In the genomic region with DNA sequence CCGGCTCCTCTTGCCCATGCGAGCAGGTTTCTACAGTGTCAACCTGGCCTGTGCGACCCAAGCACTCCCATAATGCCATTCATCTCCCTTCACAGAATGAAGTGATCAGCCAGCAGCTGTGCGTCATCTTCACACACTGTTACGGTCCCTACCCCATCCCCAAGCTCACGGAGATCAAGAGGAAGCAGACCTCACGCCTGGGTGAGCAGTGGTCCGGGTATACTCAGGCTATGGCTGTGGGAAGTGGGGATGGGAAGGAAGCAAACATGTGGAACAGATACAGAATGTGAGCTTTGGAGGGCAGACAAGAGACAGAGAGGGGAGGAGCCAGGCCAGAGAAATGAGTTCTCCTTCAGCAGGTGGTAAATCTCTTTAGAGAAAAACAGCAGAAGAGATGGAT, we compare ENCODE assay signal across 14 mouse cellular contexts.
"Had no signal": no experiment of that assay in that cellular context is flagged by ENCODE, and none has a peak within 500 bp of the region (broad histone marks: within the 10 kb centered on the region; RNA-seq: fewer than 3 reads in every experiment).

No protein-coding gene starts in this region.

- H3K9ac ChIP-seq: intestine, embryonic 15.5 days; liver, embryonic 13.5 days; midbrain, embryonic 13.5 days had no signal

- H3K4me2 ChIP-seq: intestine, embryonic 15.5 days; liver, embryonic 13.5 days; midbrain, embryonic 13.5 days had no signal

- H3K9me3 ChIP-seq: intestine, embryonic 15.5 days; liver, embryonic 13.5 days; midbrain, embryonic 13.5 days had no signal

- ATAC-seq: intestine, embryonic 15.5 days; lung, postnatal 0 days; midbrain, embryonic 13.5 days; midbrain, embryonic 16.5 days had no signal

- DNase-seq: kidney, adult 8-10 months; kidney, postnatal 36 days; layer of hippocampus, postnatal 36 days; liver, embryonic 13.5 days; lung, adult 2 months; lung, postnatal 36 days; thymus, adult 18-20 months; thymus, postnatal 36 days had no signal

- H3K27ac ChIP-seq: intestine, embryonic 15.5 days; left cerebral cortex, adult 2 months; liver, embryonic 13.5 days; midbrain, embryonic 13.5 days had no signal

- H3K36me3 ChIP-seq: intestine, embryonic 15.5 days; liver, embryonic 13.5 days; midbrain, embryonic 13.5 days had no signal

- H3K4me1 ChIP-seq: intestine, embryonic 15.5 days; liver, embryonic 13.5 days; megakaryocyte, embryonic 14.5 days had no signal

- H3K4me3 ChIP-seq: intestine, embryonic 15.5 days; left cerebral cortex, adult 2 months; liver, embryonic 13.5 days; megakaryocyte, embryonic 14.5 days; midbrain, embryonic 13.5 days had no signal

- H3K27me3 ChIP-seq: intestine, embryonic 15.5 days; liver, embryonic 13.5 days; midbrain, embryonic 13.5 days had no signal
